Mouse (Mus musculus) MEL (cell line): ENCODE measurements at regions not wholly inside any gene's neighbourhood (a gene's known extent, or its start where the extent isn't known, plus 50 kb on each side); places are given as distances from the start of the nearest gene placed in this dataset.

Experiments used
- CTCF ChIP-seq, 3 experiments: IDR thresholded peaks in 2 of 3; conservative IDR thresholded peaks in 1 of 3; 2 replicates each; pipeline ENCODE4 v1.5.1; 2011 to 2012; ENCODE audit warnings: low read length in 3 of 3, low read depth in 2 of 3, mild to moderate bottlenecking in 2 of 3, improper control_type of control experiment in 1 of 3, inconsistent platforms in 1 of 3, mixed read lengths in 1 of 3, moderate library complexity in 1 of 3; ENCODE audit not compliant: control insufficient read depth in 1 of 3, insufficient read depth in 1 of 3, poor library complexity in 1 of 3, severe bottlenecking in 1 of 3
- MAFK ChIP-seq: IDR thresholded peaks from 2 replicates; pipeline ENCODE4 v1.6.1; 2011; ENCODE audit warnings: low read depth, mild to moderate bottlenecking, low read length, improper control_type of control experiment, borderline replicate concordance
- MAX ChIP-seq: IDR thresholded peaks from 2 replicates; pipeline ENCODE4 v1.6.1; 2011; ENCODE audit warnings: low read length, improper control_type of control experiment
- POLR2A ChIP-seq, 2 experiments: IDR thresholded peaks; 2 replicates each; pipeline ENCODE4 v1.6.1; 2011 to 2012; ENCODE audit warnings: low read length in 2 of 2, mild to moderate bottlenecking in 2 of 2, control low read depth in 1 of 2, improper control_type of control experiment in 1 of 2, low read depth in 1 of 2, moderate library complexity in 1 of 2; ENCODE audit not compliant: control insufficient read depth in 1 of 2, insufficient read depth in 1 of 2, poor library complexity in 1 of 2
- POLR2AphosphoS2 ChIP-seq: IDR thresholded peaks from 2 replicates; pipeline ENCODE4 v1.6.1; 2011; ENCODE audit warnings: low read length, improper control_type of control experiment
- ZMIZ1 ChIP-seq: IDR thresholded peaks from 2 replicates; pipeline ENCODE4 v1.6.1; 2012; ENCODE audit warnings: low read depth, mild to moderate bottlenecking, inconsistent platforms, low read length, improper control_type of control experiment, moderate library complexity

DNA sequence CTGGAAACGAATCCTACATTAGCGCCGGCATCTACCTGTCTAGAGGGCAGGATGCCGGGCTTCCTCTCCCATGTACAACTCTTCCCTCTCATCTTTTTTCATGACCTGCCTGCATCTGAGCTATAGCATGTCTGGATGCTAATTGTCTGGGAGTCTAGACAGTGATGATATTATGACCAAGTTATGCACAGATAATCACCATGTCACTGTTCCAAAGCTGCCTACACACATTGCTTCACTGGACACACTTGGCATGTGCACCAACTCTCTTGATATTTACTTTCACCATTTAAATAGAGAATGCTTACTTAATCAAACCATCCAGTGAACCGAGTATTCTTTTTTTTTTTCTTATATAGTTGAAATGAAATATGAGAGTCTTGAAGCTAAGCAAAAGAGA, 270.2 kb upstream of the Runx1 start:
- TF ChIP-seq CTCF (IDR thresholded peaks at IDR 0.05 in 2 of 3, conservative IDR thresholded peaks at IDR 0.05 in 1 of 3; ENCODE audit: control insufficient read depth in 1 of 3, insufficient read depth in 1 of 3, low read depth in 2 of 3, low read length in 3 of 3, poor library complexity in 1 of 3, severe bottlenecking in 1 of 3) (no peak), ZMIZ1 (no peak), POLR2A (IDR thresholded peaks at IDR 0.05; ENCODE audit: control insufficient read depth in 1 of 2, insufficient read depth in 1 of 2, low read depth in 1 of 2, low read length in 2 of 2, poor library complexity in 1 of 2) (no peak), POLR2AphosphoS2 (no peak), MAFK (no peak), MAX (no peak)
